Mouse (Mus musculus): ENCODE results near the gene Pramel3.
"Not testable (repeated sequence)": the region's sequence is repeated elsewhere in the genome, so short reads cannot be mapped to it uniquely, and the experiment has no call there.

Gene Pramel3

DNA sequence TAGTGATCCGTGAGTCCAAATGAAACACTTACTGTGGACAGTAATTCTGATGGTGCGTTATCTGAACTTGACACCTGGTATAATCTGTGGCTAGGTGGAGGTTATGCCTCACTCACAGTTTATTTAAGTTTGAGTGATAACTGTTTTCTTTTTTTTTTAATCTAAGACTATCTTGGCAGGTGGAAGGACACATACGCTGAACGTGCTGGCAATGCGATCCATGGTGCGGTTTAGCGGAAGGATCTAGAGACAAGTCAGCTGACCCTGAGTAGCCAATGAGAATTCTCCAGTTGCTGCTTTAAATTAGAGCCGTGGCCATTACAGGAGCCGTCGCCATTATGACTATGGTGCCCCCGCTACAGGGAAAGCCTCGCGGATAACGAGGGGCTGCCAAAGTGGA, at the start of gene Pramel3:
Gene Pramel3 (plus strand): TSS at position 301 of the 400 bp plus-strand sequence.
- not testable (repeated sequence) for DNase-seq (ENCODE audit: low spot score)

DNA sequence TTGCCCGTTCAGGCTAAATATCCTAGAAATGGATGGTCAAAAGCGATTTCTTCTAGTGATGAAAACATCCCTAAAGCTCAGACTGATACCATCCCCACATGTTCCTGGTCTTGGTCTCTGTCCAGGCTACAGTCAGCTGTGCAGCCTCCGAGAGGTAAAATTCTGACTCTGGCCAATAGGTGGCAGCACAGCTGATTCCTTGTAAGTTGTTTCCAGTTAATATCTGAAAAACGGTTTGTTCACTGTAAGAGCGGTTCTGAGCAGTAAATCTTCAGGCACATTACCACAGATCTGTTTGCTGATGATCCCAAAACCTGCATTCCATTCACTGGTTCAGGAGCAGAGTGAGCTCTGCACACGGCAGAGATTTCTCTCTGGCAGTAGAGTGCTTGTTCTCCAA, 58.6 kb downstream of the Pramel3 start:
- DNase-seq (ENCODE audit: low spot score), result not testable (repeated sequence)

DNA sequence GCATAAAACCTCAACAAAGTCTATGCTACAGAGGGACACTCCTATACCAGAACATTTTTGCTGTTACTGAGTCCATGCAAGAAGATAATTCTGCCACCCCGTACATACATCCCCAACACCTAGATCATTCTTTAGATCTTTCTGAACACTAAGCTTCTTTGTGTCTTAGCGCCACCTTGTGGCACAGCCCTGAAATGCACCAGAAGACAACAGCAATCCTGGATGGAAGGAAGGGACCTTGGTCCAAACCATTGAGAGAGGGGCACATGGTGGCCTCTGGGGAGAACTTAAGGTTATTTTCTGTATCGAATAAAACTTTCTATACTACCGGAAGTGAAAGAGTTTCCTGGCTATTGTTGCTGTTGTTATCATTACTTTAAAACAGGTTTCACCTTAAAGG, 59.8 kb downstream of the Pramel3 start:
- DNase-seq (ENCODE audit: low spot score), result not testable (repeated sequence)
